In genomic region chr13:48228114-48228513, GRCm38 (mm10) we compare ENCODE assay signal across 9 mouse cellular contexts. TPM values are rescaled to one million over a fixed set of nuclear protein-coding genes. Genes with fewer than 3 reads are reported as not detected.
DNase-seq lines count a peak whose midpoint lies in the region; ATAC-seq and TF ChIP-seq lines count a peak whose summit lies in the region.
"Had no signal": no experiment of that assay in that cellular context is flagged by ENCODE, and none has a peak within 500 bp of the region (broad histone marks: within the 10 kb centered on the region; RNA-seq: fewer than 3 reads in every experiment).

No protein-coding gene starts in this region.

- 31% methylated on average over 4 of the region's 4 CpGs for WGBS in cerebellum, adult 2 months
- WGBS in limb, embryonic 15.5 days = 17% methylated on average over 4 of the region's 4 CpGs
- 25% methylated on average over 4 of the region's 4 CpGs for WGBS in stomach, embryonic 16.5 days

- no peaks in the 10 kb centered on the region for H3K36me3 ChIP-seq in megakaryocyte, embryonic 14.5 days (replicated peaks; ENCODE audit: low read length)
- no peaks in the 10 kb centered on the region for H3K36me3 ChIP-seq in limb, embryonic 15.5 days
- no peaks in the 10 kb centered on the region for H3K36me3 ChIP-seq in stomach, embryonic 16.5 days (ENCODE audit: control insufficient read depth, insufficient read depth, low read length)

- TF ChIP-seq CTCF in cerebellum, adult 2 months (IDR thresholded peaks at IDR 0.05; ENCODE audit: borderline replicate concordance, insufficient read depth, low read depth, low read length) = no peak

- H3K27ac ChIP-seq in cerebellum, adult 2 months (ENCODE audit: insufficient read depth, low read length) = no peak overlapping the region
- peak overlapping the region; percentile 91 for H3K27ac ChIP-seq in limb, embryonic 15.5 days
- H3K27ac ChIP-seq in stomach, embryonic 16.5 days (ENCODE audit: low read length) = peak overlapping the region; percentile 74

- H3K4me2 ChIP-seq in limb, embryonic 15.5 days = peak overlapping the region; percentile 67
- peak overlapping the region; percentile 52 for H3K4me2 ChIP-seq in stomach, embryonic 16.5 days (ENCODE audit: low read depth, low read length)

- no peak for ATAC-seq in megakaryocyte, adult 5-6 weeks (ENCODE audit: poor library complexity, severe bottlenecking)
- ATAC-seq in limb, embryonic 15.5 days (ENCODE audit: insufficient number of reproducible peaks, low FRiP score, low TSS enrichment, low read depth) = no peak
- ATAC-seq in stomach, embryonic 16.5 days (ENCODE audit: insufficient read depth, low FRiP score) = 0 out of 2 replicates have a peak, but pooled peaks have one; percentile 6

- H3K9ac ChIP-seq in limb, embryonic 15.5 days = peak overlapping the region; percentile 28; the same call in 1 of the 2 replicates
- H3K9ac ChIP-seq in stomach, embryonic 16.5 days (ENCODE audit: low read length) = peak overlapping the region; percentile 59

- no peak for DNase-seq in cerebellum, adult 2 months
- DNase-seq in cerebellum, adult 11 months = no peak
- DNase-seq in spleen, adult 18-20 months = no peak
- no peak for DNase-seq in spleen, adult 12 weeks (ENCODE audit: low spot score)

- H3K4me3 ChIP-seq in cerebellum, adult 2 months (replicated peaks; ENCODE audit: insufficient read depth, low read depth, low read length) = peak overlapping the region; percentile 32
- H3K4me3 ChIP-seq in megakaryocyte, embryonic 14.5 days (replicated peaks) = peak overlapping the region; percentile 89
- H3K4me3 ChIP-seq in limb, embryonic 15.5 days = peak overlapping the region; percentile 40
- peak overlapping the region; percentile 34 for H3K4me3 ChIP-seq in stomach, embryonic 16.5 days (replicated peaks; ENCODE audit: low read length)

- H3K4me1 ChIP-seq in cerebellum, adult 2 months (ENCODE audit: control insufficient read depth, insufficient read depth, low read length) = no peaks in the 10 kb centered on the region
- H3K4me1 ChIP-seq in megakaryocyte, embryonic 14.5 days = peaks cover 6% of the 10 kb centered on the region
- H3K4me1 ChIP-seq in limb, embryonic 15.5 days = peaks cover 16% of the 10 kb centered on the region
- peaks cover 17% of the 10 kb centered on the region for H3K4me1 ChIP-seq in stomach, embryonic 16.5 days (ENCODE audit: control insufficient read depth, insufficient read depth, low read length)

- no peaks in the 10 kb centered on the region for H3K27me3 ChIP-seq in cerebellum, adult 2 months (ENCODE audit: control insufficient read depth, insufficient read depth, low read length)
- H3K27me3 ChIP-seq in megakaryocyte, embryonic 14.5 days (replicated peaks) = peaks cover 21% of the 10 kb centered on the region
- H3K27me3 ChIP-seq in limb, embryonic 15.5 days = no peaks in the 10 kb centered on the region
- H3K27me3 ChIP-seq in stomach, embryonic 16.5 days (ENCODE audit: control insufficient read depth, insufficient read depth, low read length) = no peaks in the 10 kb centered on the region

- no peaks in the 10 kb centered on the region; the same call in 1 of the 2 replicates for H3K9me3 ChIP-seq in megakaryocyte, embryonic 14.5 days
- H3K9me3 ChIP-seq in limb, embryonic 15.5 days = no peaks in the 10 kb centered on the region
- H3K9me3 ChIP-seq in stomach, embryonic 16.5 days (replicated peaks; ENCODE audit: control insufficient read depth, low read length) = no peaks in the 10 kb centered on the region

- TF ChIP-seq POLR2A in cerebellum, adult 2 months (IDR thresholded peaks at IDR 0.05; ENCODE audit: borderline replicate concordance, insufficient read depth, low read length) = no peak

RNA-seq across cellular contexts. Expression of gene Id4, which starts 32.9 kb away (rescaled TPM):
- polyA plus RNA-seq in cerebellum, adult 2 months (2012; rRNA removed) = 38.5 and 44.6 TPM in 2 replicates
- polyA plus RNA-seq in megakaryocyte, embryonic 14.5 days (2012; ENCODE audit: insufficient read depth, low replicate concordance) = not detected in 2 replicates
- total RNA-seq in megakaryocyte, adult 5-6 weeks (2015) = 0.18 TPM in 1 of 2 replicates, not detected in the other
- total RNA-seq in megakaryocyte, adult 5-6 weeks (2017) = 0.41 TPM in 1 of 2 replicates, not detected in the other
- polyA plus RNA-seq in limb, embryonic 15.5 days (2015; fragmentation: Nextera tagmentation; extraction: Ambion mirVana) = 9.6 and 13.4 TPM in 2 replicates
- polyA plus RNA-seq in stomach, embryonic 16.5 days (2015; fragmentation: Nextera tagmentation; extraction: Ambion mirVana) = 3.7 and 4.8 TPM in 2 replicates
- total RNA-seq: hematopoietic stem cell, adult 5-6 weeks had no signal

Comparison
In these comparisons a context has a peak if more than half of its experiments do, and no peak if none do; other contexts are left out.
1. H3K4me3 ChIP-seq: peak in every context shown above with its lines; median percentile 89 in megakaryocyte, embryonic 14.5 days; 40 in limb, embryonic 15.5 days; 34 in stomach, embryonic 16.5 days; 32 in cerebellum, adult 2 months.